Mouse (Mus musculus) erythroblast, embryonic 14.5 days (primary cell): Measurements from ENCODE around the gene Wnt11. TPM values are rescaled to one million over a fixed set of nuclear protein-coding genes. Genes with fewer than 3 reads are reported as not detected.

Experiments
- H3K27me3 ChIP-seq: 2 replicates; pipeline ENCODE4 v1.6.1; 2012; ENCODE audit warnings: inconsistent platforms; ENCODE audit not compliant: control insufficient read depth
- H3K36me3 ChIP-seq: 2 replicates; pipeline ENCODE4 v1.6.1; 2012; ENCODE audit warnings: mild to moderate bottlenecking, inconsistent platforms; ENCODE audit not compliant: control insufficient read depth
- H3K4me1 ChIP-seq: 2 replicates; pipeline ENCODE4 v1.6.1; 2012; ENCODE audit warnings: inconsistent platforms; ENCODE audit not compliant: control insufficient read depth
- H3K4me3 ChIP-seq: replicated peaks from 2 replicates; pipeline ENCODE3; 2012; ENCODE audit warnings: moderate library complexity, mild to moderate bottlenecking, inconsistent platforms
- H3K9me3 ChIP-seq: 2 replicates; pipeline ENCODE4 v1.6.1; 2012; ENCODE audit warnings: low read length, inconsistent platforms, mixed read lengths; ENCODE audit not compliant: control insufficient read depth
- GATA1 ChIP-seq: IDR thresholded peaks from 2 replicates; pipeline ENCODE4 v1.6.1; 2012; ENCODE audit warnings: low read length, inconsistent platforms, mixed read lengths
- TAL1 ChIP-seq: IDR thresholded peaks from 3 replicates; pipeline ENCODE4 v1.6.1; 2012; ENCODE audit warnings: low read length, inconsistent platforms, mixed read lengths
- polyA plus RNA-seq: library from polyadenylated mRNA; stranded (reverse); fragments of >175 nt; gene quantifications from 2 replicates; pipeline ENCODE4 v1.2.3, GENCODE M21; 2012

Gene Wnt11
- polyA plus RNA-seq, 1 experiment = not detected

DNA sequence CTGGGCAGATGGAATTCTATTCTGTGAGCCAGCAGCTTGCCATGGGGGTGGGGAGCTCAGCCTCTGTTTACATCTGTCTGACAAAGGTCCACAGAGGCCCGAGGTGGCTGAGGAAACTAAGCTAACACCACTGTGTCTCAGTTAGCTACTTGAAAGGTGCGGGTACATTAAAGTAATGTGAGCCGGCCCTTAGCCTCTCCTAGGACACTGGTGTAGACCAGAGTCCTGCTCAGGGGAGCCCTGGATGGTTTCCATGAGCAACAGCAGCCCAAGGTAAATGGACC is 36.8 kb upstream of the Wnt11 start:
- Histone ChIP-seq H3K36me3 (no peaks in the 10 kb centered on the region), H3K9me3 (no peaks in the 10 kb centered on the region), H3K4me3 (no peak overlapping the region), H3K27me3 (no peaks in the 10 kb centered on the region), H3K4me1 (no peaks in the 10 kb centered on the region)
- TF ChIP-seq TAL1 = no peak
- no peak for TF ChIP-seq GATA1

DNA sequence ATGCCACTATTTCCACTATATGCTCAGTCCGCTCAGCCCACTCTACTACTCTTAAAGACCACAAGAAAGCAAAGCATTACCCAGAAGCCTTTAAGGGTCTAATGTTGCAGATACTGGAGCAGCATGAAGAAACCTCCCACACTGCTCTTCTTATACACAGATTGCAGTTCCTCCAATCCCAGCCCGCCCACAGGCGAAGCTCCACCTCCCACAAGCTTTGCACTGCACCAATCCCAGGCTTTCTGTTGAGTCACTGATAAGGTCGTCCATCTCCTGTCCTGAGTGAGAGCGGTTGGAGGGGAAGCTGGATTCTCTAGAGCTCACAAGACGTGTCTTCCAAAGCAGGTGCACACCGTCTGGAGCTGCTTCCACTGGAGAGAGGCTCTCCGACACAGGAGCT is 34.5 kb upstream of the Wnt11 start:
- no peaks in the 10 kb centered on the region for H3K9me3 ChIP-seq
- H3K27me3 ChIP-seq = no peaks in the 10 kb centered on the region
- H3K36me3 ChIP-seq = no peaks in the 10 kb centered on the region
- H3K4me3 ChIP-seq = no peak overlapping the region
- TF ChIP-seq GATA1 (no peak), TAL1 (no peak)
- H3K4me1 ChIP-seq = no peaks in the 10 kb centered on the region

DNA sequence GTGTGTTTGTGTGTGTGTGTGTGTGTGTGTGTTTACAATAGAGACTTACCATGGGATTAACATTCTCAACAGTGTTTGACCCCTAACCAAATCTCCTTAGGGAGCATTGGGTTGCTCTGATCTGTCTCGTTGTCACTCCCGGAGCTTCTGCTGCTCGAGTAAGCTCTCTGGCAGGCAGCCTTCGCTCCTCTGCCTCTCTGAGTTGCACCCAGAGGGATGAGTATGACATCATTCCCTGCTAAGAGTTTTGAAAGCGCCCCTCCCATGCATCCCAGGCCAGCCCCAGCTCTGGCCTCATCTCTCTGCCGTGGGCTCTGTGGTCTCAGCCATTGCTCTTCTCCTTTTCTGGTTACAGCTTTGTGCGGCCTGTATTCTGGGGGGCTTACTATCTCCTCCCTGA is 33.8 kb upstream of the Wnt11 start:
- no peaks in the 10 kb centered on the region for H3K4me1 ChIP-seq
- no peaks in the 10 kb centered on the region for H3K27me3 ChIP-seq
- no peaks in the 10 kb centered on the region for H3K36me3 ChIP-seq
- no peak for TF ChIP-seq TAL1
- no peak for TF ChIP-seq GATA1
- H3K9me3 ChIP-seq = no peaks in the 10 kb centered on the region
- H3K4me3 ChIP-seq = no peak overlapping the region

DNA sequence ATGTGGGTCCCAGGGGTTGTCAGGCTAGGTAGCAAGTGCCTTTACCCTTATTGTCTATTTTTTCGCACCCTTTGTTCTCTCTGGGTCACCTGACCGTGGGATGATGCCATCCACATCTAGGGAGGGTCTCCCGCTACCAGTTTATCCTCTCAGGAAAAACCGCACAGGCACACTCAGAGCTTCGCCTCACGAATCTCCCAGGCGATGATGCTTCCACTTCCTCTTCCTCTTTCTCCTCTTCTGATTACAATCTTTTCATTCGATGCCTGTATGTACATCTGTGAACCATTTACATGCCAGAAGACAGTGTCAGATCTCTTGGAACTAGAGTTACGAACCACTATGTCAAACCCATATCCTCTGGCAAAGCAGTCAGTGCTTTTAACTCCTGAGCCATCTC is 31.7 kb upstream of the Wnt11 start:
- Histone ChIP-seq H3K36me3 (no peaks in the 10 kb centered on the region), H3K9me3 (no peaks in the 10 kb centered on the region), H3K4me3 (no peak overlapping the region), H3K4me1 (no peaks in the 10 kb centered on the region), H3K27me3 (no peaks in the 10 kb centered on the region)
- TF ChIP-seq TAL1 (no peak), GATA1 (no peak)

DNA sequence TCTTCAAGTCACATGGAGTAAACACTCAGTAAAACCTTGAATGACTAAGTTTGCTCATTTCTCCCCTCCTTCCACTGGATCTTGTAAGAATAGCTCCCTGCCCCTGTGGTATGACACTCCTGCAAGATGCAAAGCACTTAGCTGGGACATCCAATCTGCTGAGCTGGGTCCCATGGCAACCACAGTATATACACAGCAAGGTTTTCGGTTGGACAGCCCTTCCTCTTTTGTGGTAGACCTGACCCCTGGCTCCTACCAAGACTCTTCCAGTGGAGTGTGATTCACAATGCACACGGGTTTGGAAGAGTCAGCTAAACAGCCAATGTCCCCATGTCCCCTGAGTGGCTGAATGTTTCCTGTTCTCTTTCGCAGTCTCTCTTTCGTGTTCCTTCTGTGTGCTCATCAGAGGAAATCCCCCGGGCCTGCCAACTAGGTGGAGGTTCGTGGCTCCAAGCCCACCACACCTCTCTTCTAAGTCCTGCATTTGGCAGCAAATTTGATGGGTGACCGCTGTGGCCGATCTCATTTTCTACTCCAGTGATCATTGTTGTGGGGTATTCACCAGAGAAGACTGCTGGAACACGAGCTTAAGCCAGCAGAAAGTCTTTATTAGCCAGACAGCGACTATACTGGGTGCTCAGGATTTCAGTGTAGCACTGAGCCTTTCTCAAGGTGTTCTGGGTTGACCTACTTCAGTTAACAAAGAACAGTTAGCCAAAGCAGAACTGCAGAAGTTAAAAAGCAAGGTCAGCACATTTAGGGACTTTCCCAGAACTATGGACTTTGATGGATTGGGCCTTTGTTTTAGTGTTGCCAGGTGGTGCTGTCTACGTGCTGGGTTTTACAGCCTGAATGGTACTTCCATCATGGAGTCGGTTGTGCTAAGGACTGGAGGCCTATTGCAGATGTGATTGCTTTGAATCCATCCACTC is 29.8 kb upstream of the Wnt11 start:
- Histone ChIP-seq H3K27me3 (no peaks in the 10 kb centered on the region), H3K4me1 (no peaks in the 10 kb centered on the region), H3K36me3 (no peaks in the 10 kb centered on the region), H3K9me3 (no peaks in the 10 kb centered on the region), H3K4me3 (no peak overlapping the region)
- TF ChIP-seq GATA1 = no peak

DNA sequence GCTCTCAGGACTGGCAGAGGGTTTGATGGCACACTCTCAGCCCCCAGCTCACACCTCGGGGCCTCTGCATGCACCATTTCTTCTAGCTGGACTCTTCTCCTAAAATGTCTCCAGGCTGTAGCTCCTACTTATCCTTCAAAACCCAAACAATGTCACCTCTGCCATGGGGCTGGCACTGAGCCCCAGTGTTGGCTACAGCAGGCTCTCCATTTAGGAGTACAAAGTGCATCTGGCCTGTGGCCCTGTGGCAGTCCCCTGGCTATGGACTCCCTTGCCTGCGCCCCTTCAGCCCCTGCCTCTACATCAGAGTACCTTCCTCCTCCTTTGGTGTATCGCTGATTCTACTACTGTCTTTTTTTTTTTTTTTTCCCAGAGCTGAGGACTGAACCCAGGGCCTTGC is 28.0 kb upstream of the Wnt11 start:
- Histone ChIP-seq H3K9me3 (no peaks in the 10 kb centered on the region), H3K4me3 (no peak overlapping the region), H3K4me1 (no peaks in the 10 kb centered on the region), H3K36me3 (no peaks in the 10 kb centered on the region), H3K27me3 (no peaks in the 10 kb centered on the region)
- TF ChIP-seq TAL1 (no peak), GATA1 (no peak)

DNA sequence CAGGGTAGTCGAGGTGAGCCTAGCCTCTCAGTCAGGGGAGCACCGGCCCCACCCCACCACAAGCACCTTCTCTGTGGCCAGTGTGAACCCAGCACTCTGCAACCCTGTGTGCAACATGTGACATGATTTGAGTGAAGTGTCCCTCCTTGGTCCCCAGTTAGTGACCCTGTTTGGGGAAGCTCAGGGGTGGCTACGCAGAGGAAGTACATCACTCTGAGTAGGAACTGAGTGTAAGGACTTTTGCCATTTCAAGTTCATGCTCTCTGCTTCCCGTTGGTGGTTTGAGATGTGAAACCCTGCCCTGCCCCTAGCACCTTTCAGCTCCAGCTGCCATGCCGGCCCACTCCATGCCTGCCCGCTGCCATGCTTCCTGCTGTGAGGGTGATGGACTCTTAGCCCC is 25.5 kb upstream of the Wnt11 start:
- TF ChIP-seq GATA1 = no peak
- TF ChIP-seq TAL1 = no peak

DNA sequence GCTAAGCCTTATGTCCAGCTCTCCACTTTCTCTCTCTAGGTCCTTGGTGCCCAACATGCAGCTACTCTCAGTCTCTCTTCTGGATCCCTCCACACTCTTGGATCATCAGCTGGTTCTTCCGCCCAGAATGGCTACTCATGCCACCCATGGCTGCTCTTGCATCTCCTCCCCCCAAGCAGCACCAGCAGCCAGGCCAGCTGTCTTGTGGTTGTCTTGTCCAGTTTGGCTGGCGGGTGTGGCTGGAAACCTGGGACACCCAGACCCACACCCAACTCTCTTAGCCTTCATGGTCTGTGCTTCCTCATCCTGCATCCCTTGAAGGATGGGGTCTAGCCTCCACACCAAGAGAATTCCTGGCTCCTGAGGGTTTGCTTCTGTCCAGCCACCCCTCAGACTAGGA is 24.3 kb upstream of the Wnt11 start:
- no peaks in the 10 kb centered on the region for H3K9me3 ChIP-seq
- TF ChIP-seq TAL1 = no peak
- no peak for TF ChIP-seq GATA1
- peaks cover 13% of the 10 kb centered on the region for H3K4me1 ChIP-seq
- H3K36me3 ChIP-seq = no peaks in the 10 kb centered on the region
- no peak overlapping the region for H3K4me3 ChIP-seq
- H3K27me3 ChIP-seq = no peaks in the 10 kb centered on the region

More for the DNA sequence above, 25.5 kb upstream of the Wnt11 start:
- H3K27me3 ChIP-seq = no peaks in the 10 kb centered on the region
- peaks cover under 1% of the 10 kb centered on the region for H3K4me1 ChIP-seq
- H3K4me3 ChIP-seq = no peak overlapping the region
- H3K36me3 ChIP-seq = no peaks in the 10 kb centered on the region
- H3K9me3 ChIP-seq = no peaks in the 10 kb centered on the region

DNA sequence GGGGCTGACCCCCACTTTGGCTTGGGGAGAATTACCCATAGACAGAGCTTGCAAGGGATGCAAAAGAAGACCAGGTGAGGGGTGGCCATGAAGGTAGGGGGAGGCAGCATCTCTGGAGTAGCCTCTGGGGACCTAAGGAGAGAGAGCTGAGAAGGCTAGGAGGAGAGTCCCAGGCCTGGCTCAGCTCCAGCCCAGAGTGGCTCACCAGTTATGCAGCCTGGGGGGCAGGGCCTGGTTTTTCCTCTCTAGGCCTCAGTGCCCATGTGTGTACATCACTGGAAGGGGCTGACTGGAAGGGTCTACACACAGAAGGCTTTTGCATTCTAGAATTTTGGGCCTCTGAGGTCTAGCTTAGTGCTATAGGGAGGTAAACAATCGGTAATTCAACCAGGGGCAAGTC is 14.4 kb upstream of the Wnt11 start:
- peaks cover 25% of the 10 kb centered on the region for H3K27me3 ChIP-seq
- H3K4me3 ChIP-seq = no peak overlapping the region
- no peaks in the 10 kb centered on the region for H3K9me3 ChIP-seq
- peaks cover 12% of the 10 kb centered on the region for H3K4me1 ChIP-seq
- H3K36me3 ChIP-seq = no peaks in the 10 kb centered on the region
- TF ChIP-seq TAL1 (no peak), GATA1 (no peak)

DNA sequence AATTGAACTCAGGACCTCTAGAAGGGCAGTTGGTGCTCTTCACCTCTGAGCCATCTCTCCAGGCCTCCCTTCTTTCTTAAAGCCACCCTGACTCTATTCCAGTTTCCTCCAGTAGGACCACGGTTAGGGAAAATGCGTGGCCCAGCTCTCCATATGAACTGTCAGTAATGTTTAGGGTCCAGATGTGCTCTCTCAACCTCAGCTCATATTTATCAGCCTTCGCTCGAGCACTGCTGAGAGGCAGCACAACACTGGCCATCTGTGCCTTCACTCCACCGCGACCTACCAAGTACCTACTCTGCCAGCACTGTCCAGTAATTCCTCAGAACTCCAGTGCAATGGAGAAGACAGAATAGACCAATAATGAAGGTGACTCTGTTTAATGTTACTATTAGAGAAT is 12.0 kb upstream of the Wnt11 start:
- TF ChIP-seq TAL1 (no peak), GATA1 (no peak)

More for the DNA sequence above, 12.0 kb upstream of the Wnt11 start:
- peaks cover 8% of the 10 kb centered on the region for H3K27me3 ChIP-seq
- H3K9me3 ChIP-seq = no peaks in the 10 kb centered on the region
- no peaks in the 10 kb centered on the region for H3K36me3 ChIP-seq
- H3K4me1 ChIP-seq = no peaks in the 10 kb centered on the region
- H3K4me3 ChIP-seq = no peak overlapping the region
